Mouse (Mus musculus) embryonic facial prominence, embryonic 11.5 days (tissue): ENCODE data around the gene Pla2g6. TPM values are rescaled to one million over a fixed set of nuclear protein-coding genes. Genes with fewer than 3 reads are reported as not detected.
A peak's percentile ranks its signal among the peaks of the same experiment; 100 is the strongest.

Source experiments
- ATAC-seq: fragments of 200-750 bp; cut with Nextera tagmentation; replicated peaks from 2 replicates; pipeline ENCODE4 v1.8.0; 2017; ENCODE audit warnings: low read depth; ENCODE audit not compliant: insufficient number of reproducible peaks, low FRiP score, low TSS enrichment
- DNase-seq: peaks from one replicate; pipeline ENCODE4 v3.0.0-alpha.2; 2015; ENCODE audit warnings: low spot score
- H3K27ac ChIP-seq: fragments of 300-500 bp; sonication (generic); replicated peaks from 2 replicates; pipeline ENCODE4 v1.5.1; 2014; ENCODE audit warnings: mild to moderate bottlenecking, low read depth, low read length, control low read depth
- H3K27me3 ChIP-seq: fragments of 300-500 bp; sonication (generic); 2 replicates; pipeline ENCODE4 v1.6.1; 2014; ENCODE audit warnings: mild to moderate bottlenecking, low read length, moderate library complexity, mixed read lengths; ENCODE audit not compliant: control insufficient read depth, insufficient read depth
- H3K36me3 ChIP-seq: fragments of 300-500 bp; sonication (generic); replicated peaks from 2 replicates; pipeline ENCODE4 v1.6.1; 2014; ENCODE audit warnings: low read depth, mild to moderate bottlenecking, low read length, moderate library complexity, mixed read lengths; ENCODE audit not compliant: control insufficient read depth, insufficient read depth
- H3K4me1 ChIP-seq: fragments of 300-500 bp; sonication (generic); 2 replicates; pipeline ENCODE4 v1.6.1; 2014; ENCODE audit warnings: low read length, mixed read lengths; ENCODE audit not compliant: control insufficient read depth, insufficient read depth
- H3K4me2 ChIP-seq: fragments of 300-500 bp; sonication (generic); 2 replicates; pipeline ENCODE4 v1.6.1; 2014; ENCODE audit warnings: low read depth, mild to moderate bottlenecking, control low read depth, low read length, moderate library complexity
- H3K4me3 ChIP-seq: fragments of 300-500 bp; sonication (generic); 2 replicates; pipeline ENCODE4 v1.5.1; 2014; ENCODE audit warnings: low read depth, low read length, control low read depth
- H3K9ac ChIP-seq: fragments of 300-500 bp; sonication (generic); replicated peaks from 2 replicates; pipeline ENCODE4 v1.6.1; 2014; ENCODE audit warnings: mild to moderate bottlenecking, control low read depth, low read length
- H3K9me3 ChIP-seq: fragments of 300-500 bp; sonication (generic); replicated peaks from 2 replicates; pipeline ENCODE4 v1.6.1; 2016; ENCODE audit warnings: mild to moderate bottlenecking, low read length, inconsistent platforms, mixed read lengths; ENCODE audit not compliant: control insufficient read depth
- whole genome bisulfite sequencing: fragments of 180-500 bp; shearing (Covaris S2); extraction: QIAGEN DNeasy Blood & Tissue Kit; methylation state at CpG from one replicate; pipeline ENCODE4 v1.1.7; 2014; 5-methylcytosine and 5-hydroxymethylcytosine counted together
- polyA plus RNA-seq: library from polyadenylated mRNA; unstranded; fragments of >200 nt; fragmentation: Nextera tagmentation; extraction: Ambion mirVana; gene quantifications from 2 replicates; pipeline ENCODE4 v1.2.1, GENCODE M21; 2014

Pla2g6 gene
- polyA plus RNA-seq, 1 experiment from 2014 or later: 11.8 TPM

DNA sequence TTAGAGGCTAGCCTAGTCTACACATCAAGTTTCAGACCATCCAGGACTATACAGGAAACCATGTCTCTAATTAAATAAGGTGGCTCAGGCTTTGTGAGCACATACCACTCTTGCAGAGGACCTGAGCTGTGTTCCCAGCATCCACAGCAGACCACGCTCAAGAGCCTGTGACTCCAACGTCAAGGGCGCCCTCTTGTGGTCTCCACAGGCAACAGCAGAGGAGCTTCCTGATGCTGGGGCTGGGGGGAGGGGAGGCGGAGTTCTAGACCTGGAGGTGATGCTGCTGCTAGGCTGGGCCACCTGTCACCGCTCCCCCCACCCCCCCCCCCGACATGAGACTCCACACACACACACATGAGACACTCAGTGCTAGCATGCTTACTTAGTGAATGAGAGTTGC is 48.0 kb downstream of the Pla2g6 start:
- Histone ChIP-seq H3K9ac (no peak overlapping the region), H3K4me3 (no peak overlapping the region), H3K27ac (no peak overlapping the region), H3K4me1 (no peaks in the 10 kb centered on the region), H3K9me3 (no peaks in the 10 kb centered on the region), H3K27me3 (no peaks in the 10 kb centered on the region), H3K4me2 (no peak overlapping the region), H3K36me3 (no peaks in the 10 kb centered on the region)
- peak; percentile 27 for DNase-seq
- no peak for ATAC-seq
- WGBS: 34% methylated on average over 6 of the region's 6 CpGs

DNA sequence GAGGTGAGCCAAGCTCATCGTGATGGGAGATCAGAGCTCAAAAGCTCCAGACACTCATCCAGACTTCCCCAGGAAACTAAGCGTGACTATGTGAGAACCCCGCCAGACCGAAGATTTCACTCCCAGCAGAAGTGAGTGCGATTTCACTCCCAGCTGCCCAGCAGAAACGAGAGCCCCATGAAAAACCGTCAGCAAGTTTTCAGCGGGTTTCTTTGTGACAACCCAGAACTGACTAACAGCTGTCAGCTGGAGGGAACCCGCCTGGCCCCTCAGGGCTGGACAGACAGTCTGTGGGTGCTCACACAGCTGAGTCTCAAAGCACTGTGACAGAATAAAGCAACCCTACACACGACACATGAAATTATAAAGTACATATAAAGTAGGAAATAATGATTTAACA is 50.5 kb downstream of the Pla2g6 start:
- WGBS: 61% methylated on average over 10 of the region's 10 CpGs
- DNase-seq (no peak), ATAC-seq (no peak)
- no peak overlapping the region for H3K4me3 ChIP-seq
- H3K27me3 ChIP-seq: no peaks in the 10 kb centered on the region
- no peak overlapping the region for H3K4me2 ChIP-seq
- H3K4me1 ChIP-seq: no peaks in the 10 kb centered on the region
- no peak overlapping the region for H3K27ac ChIP-seq
- H3K9me3 ChIP-seq: no peaks in the 10 kb centered on the region
- no peaks in the 10 kb centered on the region for H3K36me3 ChIP-seq
- H3K9ac ChIP-seq: no peak overlapping the region

DNA sequence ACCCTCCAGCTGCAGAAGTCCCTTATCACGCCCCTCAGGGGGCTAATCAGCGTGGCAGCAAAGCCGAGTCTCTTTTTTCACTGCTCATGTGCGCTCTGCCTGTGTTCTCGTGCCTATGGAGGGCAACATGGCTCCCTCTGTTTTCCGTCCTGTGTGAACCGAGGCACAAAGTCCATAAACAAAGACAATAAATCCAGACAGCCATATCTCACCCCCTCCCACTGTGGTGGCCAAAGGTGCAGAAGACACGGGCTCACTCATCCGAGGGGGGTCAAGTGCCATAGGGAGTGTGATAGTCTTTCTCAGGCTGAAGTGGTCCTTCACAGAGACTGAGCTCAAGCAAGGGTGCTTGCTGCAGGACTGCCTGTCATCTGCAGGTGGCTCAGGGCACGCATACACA is 55.2 kb downstream of the Pla2g6 start:
- H3K36me3 ChIP-seq: no peaks in the 10 kb centered on the region
- H3K27ac ChIP-seq: no peak overlapping the region
- no peak for DNase-seq
- ATAC-seq: no peak
- no peaks in the 10 kb centered on the region for H3K9me3 ChIP-seq
- H3K27me3 ChIP-seq: peaks cover 5% of the 10 kb centered on the region
- peaks cover 4% of the 10 kb centered on the region for H3K4me1 ChIP-seq
- no peak overlapping the region for H3K9ac ChIP-seq
- WGBS: 57% methylated on average over 10 of the region's 10 CpGs
- H3K4me3 ChIP-seq: no peak overlapping the region
- no peak overlapping the region for H3K4me2 ChIP-seq

DNA sequence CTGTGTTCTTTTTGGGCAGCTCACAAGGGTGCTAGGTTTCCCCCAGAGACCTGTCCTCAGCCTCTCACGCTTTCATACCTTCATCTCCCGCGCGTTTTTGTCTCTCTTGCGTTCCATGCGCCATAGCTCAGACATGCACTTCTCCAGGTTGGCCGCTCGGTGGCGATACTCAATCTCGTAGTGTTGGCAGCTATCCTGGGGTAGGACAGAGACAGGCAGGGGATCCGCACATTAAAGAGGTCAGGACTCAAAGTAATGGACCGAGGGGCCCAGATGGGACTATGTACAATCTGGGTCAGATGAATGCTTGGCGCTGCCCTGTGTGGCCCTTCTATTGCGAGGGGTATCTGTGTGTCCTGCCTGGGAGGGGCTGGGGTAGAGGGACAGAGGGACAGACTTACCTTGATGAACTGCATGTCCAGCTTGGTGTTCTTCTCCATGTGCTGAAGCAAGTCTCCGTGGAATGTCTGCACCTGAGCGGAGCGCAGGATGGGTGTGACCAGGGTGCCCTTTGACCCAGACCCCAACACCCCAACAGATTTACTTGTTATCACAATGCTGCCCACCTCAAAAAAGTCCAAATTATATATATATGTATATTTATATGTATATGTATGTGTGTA is 57.0 kb downstream of the Pla2g6 start:
- Histone ChIP-seq H3K4me1 (peaks cover 4% of the 10 kb centered on the region), H3K4me2 (peak overlapping the region; percentile 60), H3K36me3 (no peaks in the 10 kb centered on the region), H3K27ac (no peak overlapping the region), H3K9me3 (no peaks in the 10 kb centered on the region), H3K27me3 (peaks cover 5% of the 10 kb centered on the region), H3K9ac (no peak overlapping the region), H3K4me3 (peak overlapping the region; percentile 26)
- 13% methylated on average over 17 of the region's 17 CpGs for WGBS
- ATAC-seq (0 out of 2 replicates have a peak, but pooled peaks have one; percentile 20), DNase-seq (peak; percentile 74)

DNA sequence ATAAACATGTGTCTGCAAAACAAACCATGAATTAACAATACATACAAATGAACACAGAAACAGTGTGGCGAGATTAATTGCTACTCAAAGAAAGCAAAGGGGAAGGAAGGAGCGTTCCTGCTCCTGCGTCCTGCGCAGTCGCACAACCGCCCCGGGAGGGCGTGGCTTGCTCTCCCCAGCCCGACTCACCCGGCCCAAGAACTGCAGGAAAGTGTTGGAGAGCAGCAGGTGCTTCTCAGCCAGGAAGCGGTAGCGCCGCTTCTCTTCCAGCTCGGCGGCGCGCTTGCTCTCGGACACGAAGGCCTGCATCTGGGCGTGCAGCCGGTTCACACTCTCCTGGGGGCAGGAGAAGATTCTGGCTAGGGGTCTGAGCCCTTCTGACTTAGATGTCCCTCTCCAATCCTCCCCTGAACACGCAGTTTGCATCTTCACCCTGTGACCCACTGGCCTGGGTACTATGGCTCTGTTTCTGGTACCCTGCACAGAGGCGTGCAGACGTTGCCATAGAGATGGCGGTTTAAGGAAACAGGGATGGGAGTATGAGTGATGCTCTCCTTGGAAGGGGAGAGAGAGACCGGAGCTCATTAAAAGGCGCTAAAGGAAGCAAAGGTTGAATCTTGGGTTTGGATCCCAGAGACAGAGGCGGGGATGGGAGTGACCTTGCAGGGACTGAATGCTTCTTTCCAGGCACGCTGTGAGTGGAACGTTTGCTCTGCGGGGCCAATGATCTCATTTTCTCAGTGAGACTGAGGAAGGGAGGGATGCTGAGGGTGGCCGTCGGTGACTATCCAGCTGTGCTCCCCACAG is 57.7 kb downstream of the Pla2g6 start:
- no peak overlapping the region for H3K27ac ChIP-seq
- peaks cover 4% of the 10 kb centered on the region for H3K4me1 ChIP-seq
- H3K9me3 ChIP-seq: no peaks in the 10 kb centered on the region
- peak overlapping the region; percentile 46 for H3K9ac ChIP-seq
- ATAC-seq (no peak), DNase-seq (peak; percentile 83)
- H3K4me3 ChIP-seq: peak overlapping the region; percentile 26
- H3K27me3 ChIP-seq: peaks cover 5% of the 10 kb centered on the region
- no peaks in the 10 kb centered on the region for H3K36me3 ChIP-seq
- H3K4me2 ChIP-seq: peak overlapping the region; percentile 60
- WGBS: 1% methylated on average over 33 of the region's 33 CpGs

DNA sequence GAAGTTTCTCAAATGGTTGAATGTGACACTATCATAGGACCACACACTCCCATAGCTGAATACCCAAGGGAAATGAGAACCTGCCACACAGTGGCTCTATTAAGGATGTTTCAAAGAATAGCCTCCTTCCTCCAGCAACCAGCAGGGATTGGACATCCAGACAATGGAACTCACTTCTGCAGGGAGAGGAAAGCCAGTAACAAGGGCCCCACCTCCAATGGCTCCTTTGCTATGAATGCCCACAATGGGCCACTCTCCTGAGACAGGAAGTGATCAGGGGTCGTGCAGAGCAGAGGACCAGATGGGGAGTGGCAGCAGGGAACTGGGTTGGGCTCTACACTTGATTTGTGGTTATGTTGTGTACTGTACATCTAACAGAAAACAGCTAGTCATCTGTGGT is 59.7 kb downstream of the Pla2g6 start:
- no peak for ATAC-seq
- Histone ChIP-seq H3K27me3 (peaks cover 5% of the 10 kb centered on the region), H3K9ac (no peak overlapping the region), H3K4me3 (no peak overlapping the region), H3K9me3 (no peaks in the 10 kb centered on the region), H3K27ac (no peak overlapping the region), H3K36me3 (no peaks in the 10 kb centered on the region), H3K4me2 (no peak overlapping the region), H3K4me1 (peaks cover 4% of the 10 kb centered on the region)
- WGBS: 29% methylated on average over 1 of the region's 1 CpGs
- DNase-seq: no peak

DNA sequence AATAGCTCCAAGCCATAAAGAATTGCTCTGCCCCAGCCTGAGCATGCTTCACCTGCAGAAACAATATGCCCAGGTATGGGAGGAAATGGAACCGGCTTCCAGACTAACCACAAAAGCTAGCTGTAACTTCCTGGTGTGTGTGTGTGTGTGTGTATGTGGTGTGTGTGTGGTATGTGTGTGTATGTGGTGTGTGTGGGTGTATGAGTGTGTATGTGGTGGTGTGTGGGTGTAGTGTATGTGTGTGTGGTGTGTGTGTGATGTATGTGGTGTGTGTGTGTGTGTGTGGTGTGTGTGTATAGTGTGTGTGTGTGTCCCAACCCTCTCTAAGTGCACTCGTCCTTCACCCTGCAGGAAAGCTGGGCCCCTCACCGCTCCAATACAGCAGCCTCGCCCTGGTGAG is 62.8 kb downstream of the Pla2g6 start:
- H3K4me3 ChIP-seq: no peak overlapping the region
- DNase-seq (no peak), ATAC-seq (no peak)
- WGBS: 67% methylated on average over 4 of the region's 4 CpGs
- H3K27me3 ChIP-seq: peaks cover 19% of the 10 kb centered on the region
- H3K4me2 ChIP-seq: no peak overlapping the region
- H3K9me3 ChIP-seq: no peaks in the 10 kb centered on the region
- H3K9ac ChIP-seq: no peak overlapping the region
- H3K27ac ChIP-seq: no peak overlapping the region
- H3K36me3 ChIP-seq: no peaks in the 10 kb centered on the region
- H3K4me1 ChIP-seq: peaks cover 3% of the 10 kb centered on the region

DNA sequence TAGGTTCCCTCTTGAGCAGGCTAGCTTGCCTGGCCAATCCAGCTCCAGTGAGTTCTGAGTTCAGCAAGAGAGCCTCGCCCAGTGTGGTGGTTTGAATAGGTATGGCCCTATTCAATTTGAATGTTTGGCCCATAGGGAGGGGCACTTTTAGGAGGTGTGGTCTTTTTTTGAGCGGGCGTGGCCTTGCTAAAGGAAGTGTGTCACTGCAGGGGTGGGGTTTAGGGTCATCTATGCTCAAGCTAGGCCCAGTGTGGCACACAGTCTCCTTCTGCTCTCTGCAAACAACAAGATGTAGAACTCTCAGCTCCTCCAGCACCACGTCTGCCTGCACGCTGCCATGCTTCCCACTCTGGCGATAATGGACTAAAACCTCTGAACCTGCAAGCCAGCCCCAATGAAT is 64.5 kb downstream of the Pla2g6 start:
- ATAC-seq (no peak), DNase-seq (no peak)
- H3K4me2 ChIP-seq: no peak overlapping the region
- WGBS: 85% methylated on average over 6 of the region's 6 CpGs
- H3K27ac ChIP-seq: no peak overlapping the region
- peaks cover 3% of the 10 kb centered on the region for H3K4me1 ChIP-seq
- H3K27me3 ChIP-seq: peaks cover 20% of the 10 kb centered on the region
- H3K36me3 ChIP-seq: no peaks in the 10 kb centered on the region
- H3K9ac ChIP-seq: no peak overlapping the region
- H3K4me3 ChIP-seq: no peak overlapping the region
- no peaks in the 10 kb centered on the region for H3K9me3 ChIP-seq
